Mouse (Mus musculus) liver, embryonic 16.5 days (tissue): ENCODE data around the gene Wsb2. TPM values are rescaled to one million over a fixed set of nuclear protein-coding genes. Genes with fewer than 3 reads are reported as not detected.
"Not testable (repeated sequence)": the region's sequence is repeated elsewhere in the genome, so short reads cannot be mapped to it uniquely, and the experiment has no call there.

Experiments used
- ATAC-seq: fragments of 200-750 bp; cut with Nextera tagmentation; 2 replicates; pipeline ENCODE4 v1.8.0; 2017; ENCODE audit warnings: low read depth, mild to moderate bottlenecking, moderate number of reproducible peaks, moderate library complexity
- H3K27ac ChIP-seq: fragments of 300-500 bp; sonication (generic); 2 replicates; pipeline ENCODE4 v1.5.1; 2014; ENCODE audit warnings: mild to moderate bottlenecking, low read length
- H3K27me3 ChIP-seq: fragments of 300-500 bp; sonication (generic); 2 replicates; pipeline ENCODE4 v1.6.1; 2014; ENCODE audit warnings: low read depth, low read length, mixed read lengths; ENCODE audit not compliant: control insufficient read depth, insufficient read depth
- H3K36me3 ChIP-seq: fragments of 300-500 bp; sonication (generic); 2 replicates; pipeline ENCODE4 v1.6.1; 2014; ENCODE audit warnings: mild to moderate bottlenecking; ENCODE audit not compliant: control insufficient read depth, insufficient read depth
- H3K4me1 ChIP-seq: fragments of 300-500 bp; sonication (generic); 2 replicates; pipeline ENCODE4 v1.6.1; 2014; ENCODE audit warnings: low read depth, low read length, mixed read lengths; ENCODE audit not compliant: control insufficient read depth
- H3K4me2 ChIP-seq: fragments of 300-500 bp; sonication (generic); 2 replicates; pipeline ENCODE4 v1.6.1; 2014; ENCODE audit warnings: low read depth, low read length, mixed read lengths
- H3K4me3 ChIP-seq: fragments of 300-500 bp; sonication (generic); 2 replicates; pipeline ENCODE4 v1.5.1; 2014; ENCODE audit warnings: low read depth, mild to moderate bottlenecking, low read length
- H3K9ac ChIP-seq: fragments of 300-500 bp; sonication (generic); 2 replicates; pipeline ENCODE4 v1.6.1; 2014; ENCODE audit warnings: low read depth, low read length
- H3K9me3 ChIP-seq: fragments of 300-500 bp; sonication (generic); replicated peaks from 2 replicates; pipeline ENCODE4 v1.6.1; 2016; ENCODE audit warnings: low read length; ENCODE audit not compliant: control insufficient read depth
- WGBS: fragments of 180-500 bp; shearing (Covaris S2); extraction: QIAGEN DNeasy Blood & Tissue Kit; methylation state at CpG from one replicate; pipeline ENCODE4 v1.1.7; 2014; ENCODE audit not compliant: insufficient replicate concordance; 5-methylcytosine and 5-hydroxymethylcytosine counted together
- polyA plus RNA-seq: library from polyadenylated mRNA; unstranded; fragments of >200 nt; fragmentation: Nextera tagmentation; extraction: Ambion mirVana; gene quantifications from 2 replicates; pipeline ENCODE4 v1.2.1, GENCODE M21; 2015

Wsb2 gene
- polyA plus RNA-seq, 1 experiment from 2014 or later, result 20.5 TPM

- H3K9me3 ChIP-seq, result no peaks in the 10 kb centered on the region
- H3K27me3 ChIP-seq, result no peaks in the 10 kb centered on the region
- ATAC-seq, result no peak
- H3K4me2 ChIP-seq, result no peak overlapping the region
- H3K9ac ChIP-seq, result no peak overlapping the region
- peaks cover 10% of the 10 kb centered on the region for H3K36me3 ChIP-seq
- H3K4me1 ChIP-seq, result no peaks in the 10 kb centered on the region; the same call in none of the 2 replicates
- no peak overlapping the region for H3K27ac ChIP-seq
- no peak overlapping the region for H3K4me3 ChIP-seq
- 72% methylated on average over 10 of the region's 10 CpGs for WGBS
Measured at GRCm38 (mm10) chr5:117370592-117370991, 13.5 kb downstream of the Wsb2 start.

- Histone ChIP-seq H3K4me2 (no peak overlapping the region), H3K9me3 (no peaks in the 10 kb centered on the region), H3K27ac (no peak overlapping the region), H3K4me3 (no peak overlapping the region), H3K9ac (no peak overlapping the region), H3K36me3 (peaks cover 21% of the 10 kb centered on the region), H3K4me1 (no peaks in the 10 kb centered on the region; the same call in none of the 2 replicates), H3K27me3 (no peaks in the 10 kb centered on the region)
- 73% methylated on average over 9 of the region's 9 CpGs for WGBS
- ATAC-seq, result no peak; the same call in 1 of the 2 replicates
Measured at GRCm38 (mm10) chr5:117373418-117373817, 16.3 kb downstream of the Wsb2 start.

GRCm38 (mm10) chr5:117374372-117375049, 17.4 kb downstream of the Wsb2 start:
- no peak; the same call in 1 of the 2 replicates for ATAC-seq
- Histone ChIP-seq H3K36me3 (peaks cover 27% of the 10 kb centered on the region), H3K27me3 (no peaks in the 10 kb centered on the region), H3K9ac (no peak overlapping the region), H3K4me3 (no peak overlapping the region), H3K9me3 (no peaks in the 10 kb centered on the region), H3K4me2 (no peak overlapping the region), H3K4me1 (no peaks in the 10 kb centered on the region; the same call in none of the 2 replicates), H3K27ac (peak overlapping the region; percentile 29)
- WGBS, result 72% methylated on average over 7 of the region's 7 CpGs

- peaks cover 32% of the 10 kb centered on the region for H3K36me3 ChIP-seq
Measured at GRCm38 (mm10) chr5:117376331-117376761, 19.2 kb downstream of the Wsb2 start.

GRCm38 (mm10) chr5:117377731-117378130, 20.6 kb downstream of the Wsb2 start:
- H3K4me1 ChIP-seq, H3K4me2 ChIP-seq, H3K4me3 ChIP-seq, H3K27ac ChIP-seq, H3K27me3 ChIP-seq, ATAC-seq, H3K9me3 ChIP-seq, H3K9ac ChIP-seq: not testable (repeated sequence)
- 60% methylated on average over 14 of the region's 14 CpGs for WGBS
- peaks cover 29% of the 10 kb centered on the region for H3K36me3 ChIP-seq

More at GRCm38 (mm10) chr5:117376331-117376761, 19.2 kb downstream of the Wsb2 start:
- ATAC-seq, result no peak
- no peak overlapping the region for H3K4me3 ChIP-seq
- H3K27ac ChIP-seq, result no peak overlapping the region
- no peaks in the 10 kb centered on the region; the same call in none of the 2 replicates for H3K4me1 ChIP-seq
- H3K9me3 ChIP-seq, result no peaks in the 10 kb centered on the region
- no peak overlapping the region for H3K9ac ChIP-seq
- no peaks in the 10 kb centered on the region for H3K27me3 ChIP-seq
- WGBS, result 76% methylated on average over 11 of the region's 11 CpGs
- no peak overlapping the region for H3K4me2 ChIP-seq

GRCm38 (mm10) chr5:117380199-117380598, 23.1 kb downstream of the Wsb2 start:
- no peak for ATAC-seq
- no peak overlapping the region for H3K4me2 ChIP-seq
- no peak overlapping the region for H3K4me3 ChIP-seq
- H3K9ac ChIP-seq, result no peak overlapping the region
- 68% methylated on average over 4 of the region's 4 CpGs for WGBS
- H3K27me3 ChIP-seq, result no peaks in the 10 kb centered on the region
- no peaks in the 10 kb centered on the region; the same call in 1 of the 2 replicates for H3K4me1 ChIP-seq
- peaks cover 33% of the 10 kb centered on the region for H3K36me3 ChIP-seq
- H3K27ac ChIP-seq, result no peak overlapping the region
- no peaks in the 10 kb centered on the region for H3K9me3 ChIP-seq

GRCm38 (mm10) chr5:117381785-117382184, 24.7 kb downstream of the Wsb2 start:
- 74% methylated on average over 7 of the region's 7 CpGs for WGBS
- no peaks in the 10 kb centered on the region for H3K9me3 ChIP-seq
- no peaks in the 10 kb centered on the region for H3K27me3 ChIP-seq
- no peak for ATAC-seq
- H3K4me2 ChIP-seq, result no peak overlapping the region
- H3K36me3 ChIP-seq, result peaks cover 27% of the 10 kb centered on the region
- no peak overlapping the region for H3K9ac ChIP-seq
- H3K4me3 ChIP-seq, result no peak overlapping the region
- no peaks in the 10 kb centered on the region for H3K4me1 ChIP-seq
- no peak overlapping the region for H3K27ac ChIP-seq

- Histone ChIP-seq H3K27me3 (no peaks in the 10 kb centered on the region), H3K4me1 (peaks cover 4% of the 10 kb centered on the region), H3K4me2 (no peak overlapping the region), H3K36me3 (peaks cover 22% of the 10 kb centered on the region), H3K27ac (no peak overlapping the region), H3K4me3 (no peak overlapping the region), H3K9me3 (no peaks in the 10 kb centered on the region), H3K9ac (no peak overlapping the region)
- no peak for ATAC-seq
- WGBS, result 74% methylated on average over 12 of the region's 12 CpGs
Measured at GRCm38 (mm10) chr5:117383198-117383597, 26.1 kb downstream of the Wsb2 start.

- ATAC-seq, result peak; percentile 70
- peaks cover 5% of the 10 kb centered on the region; the same call in 1 of the 2 replicates for H3K36me3 ChIP-seq
- peak overlapping the region; percentile 89 for H3K9ac ChIP-seq
- peaks cover 10% of the 10 kb centered on the region for H3K4me1 ChIP-seq
- peak overlapping the region; percentile 88 for H3K4me2 ChIP-seq
- H3K9me3 ChIP-seq, result no peaks in the 10 kb centered on the region
- H3K27ac ChIP-seq, result peak overlapping the region; percentile 72
- no peaks in the 10 kb centered on the region for H3K27me3 ChIP-seq
- 5% methylated on average over 16 of the region's 16 CpGs for WGBS
- H3K4me3 ChIP-seq, result peak overlapping the region; percentile 92
Measured at GRCm38 (mm10) chr5:117388296-117388751, 31.2 kb downstream of the Wsb2 start.
